Mouse (Mus musculus): ENCODE measurements around the gene Cacna1e. TPM values are rescaled to one million over a fixed set of nuclear protein-coding genes. Genes with fewer than 3 reads are reported as not detected.

Cacna1e gene
- polyA plus RNA-seq, 1 experiment from 2014 or later = 1.4 TPM

DNA sequence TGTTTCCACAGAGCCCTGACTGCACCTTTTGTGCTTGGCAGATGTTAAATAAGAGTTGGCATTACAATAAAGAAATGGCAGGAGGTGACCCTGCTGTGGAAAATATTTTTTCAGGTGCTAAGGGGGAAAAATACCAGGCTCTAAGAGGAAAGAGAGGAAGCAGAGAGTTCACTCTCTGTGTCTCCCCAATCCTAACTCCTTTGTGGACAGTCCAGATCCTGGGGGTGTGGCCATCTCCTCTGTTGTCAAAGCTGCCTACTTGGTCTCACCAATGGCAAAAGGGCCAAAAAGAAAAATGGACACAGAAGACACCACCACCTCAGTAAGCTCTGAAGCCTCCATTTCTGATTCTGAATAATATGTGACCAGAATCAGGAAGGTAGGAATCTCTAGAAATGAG, 280.5 kb downstream of the Cacna1e start:
- Histone ChIP-seq H3K4me3 (ENCODE audit: low read depth, low read length) (no peak overlapping the region), H3K9ac (ENCODE audit: low read length) (no peak overlapping the region), H3K4me1 (replicated peaks; ENCODE audit: control insufficient read depth, insufficient read depth, low read length) (no peaks in the 10 kb centered on the region), H3K36me3 (ENCODE audit: control insufficient read depth, insufficient read depth, low read length) (no peaks in the 10 kb centered on the region), H3K27me3 (ENCODE audit: control insufficient read depth, insufficient read depth, low read length) (no peaks in the 10 kb centered on the region), H3K4me2 (ENCODE audit: low read depth, low read length, severe bottlenecking) (no peak overlapping the region), H3K9me3 (ENCODE audit: control insufficient read depth, low read length) (no peaks in the 10 kb centered on the region), H3K27ac (ENCODE audit: low read depth, low read length) (no peak overlapping the region)
- DNase-seq (ENCODE audit: low spot score) (no peak), ATAC-seq (replicated peaks; ENCODE audit: low FRiP score) (no peak)

DNA sequence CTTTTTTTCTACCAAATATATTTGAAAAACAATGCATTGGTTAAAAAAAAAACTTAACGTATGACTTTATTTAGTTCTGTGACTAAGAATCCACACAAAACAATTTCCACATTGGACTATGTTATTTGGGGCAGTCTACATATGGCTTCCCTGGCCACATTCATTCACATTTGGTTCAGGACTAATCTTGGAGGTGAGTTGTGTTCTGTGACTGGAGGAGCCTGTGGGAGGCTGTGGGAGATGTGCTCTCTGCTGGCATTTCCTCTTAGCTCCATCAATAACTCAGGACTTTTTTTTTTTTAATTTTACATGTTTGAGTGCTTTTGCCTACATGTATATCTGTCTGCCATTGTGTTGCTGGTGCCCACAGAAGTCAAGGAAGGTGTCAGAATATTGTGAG, 281.8 kb downstream of the Cacna1e start:
- H3K9me3 ChIP-seq (ENCODE audit: control insufficient read depth, low read length) = no peaks in the 10 kb centered on the region
- no peaks in the 10 kb centered on the region for H3K4me1 ChIP-seq (replicated peaks; ENCODE audit: control insufficient read depth, insufficient read depth, low read length)
- no peaks in the 10 kb centered on the region for H3K27me3 ChIP-seq (ENCODE audit: control insufficient read depth, insufficient read depth, low read length)
- H3K36me3 ChIP-seq (ENCODE audit: control insufficient read depth, insufficient read depth, low read length) = no peaks in the 10 kb centered on the region
- H3K4me3 ChIP-seq (ENCODE audit: low read depth, low read length) = no peak overlapping the region
- H3K4me2 ChIP-seq (ENCODE audit: low read depth, low read length, severe bottlenecking) = no peak overlapping the region
- 87% methylated on average over 1 of the region's 1 CpGs for whole genome bisulfite sequencing
- ATAC-seq (replicated peaks; ENCODE audit: low FRiP score) (no peak), DNase-seq (ENCODE audit: low spot score) (no peak)
- H3K27ac ChIP-seq (ENCODE audit: low read depth, low read length) = no peak overlapping the region
- no peak overlapping the region for H3K9ac ChIP-seq (ENCODE audit: low read length)

DNA sequence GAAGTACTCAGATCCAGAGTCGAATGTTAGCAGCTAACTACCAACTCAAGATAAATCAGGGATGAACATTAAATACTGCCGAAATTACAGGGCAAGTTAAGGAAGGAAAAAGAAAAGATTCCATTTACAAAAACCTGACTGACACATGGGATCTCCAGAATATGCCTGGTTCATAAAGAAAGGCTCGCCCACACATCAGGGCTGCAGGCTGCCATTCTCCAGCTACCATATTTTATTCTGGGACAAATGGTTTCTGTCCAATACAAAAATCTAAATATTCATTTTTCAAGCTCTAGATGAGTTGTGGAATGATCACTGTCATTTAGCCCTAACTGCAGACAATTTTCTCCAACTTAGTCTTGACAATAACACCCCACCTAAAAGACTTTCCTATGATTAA, 301.8 kb downstream of the Cacna1e start:
- DNase-seq (ENCODE audit: low spot score) (no peak), ATAC-seq (replicated peaks; ENCODE audit: low FRiP score) (no peak)
- Histone ChIP-seq H3K9me3 (ENCODE audit: control insufficient read depth, low read length) (no peaks in the 10 kb centered on the region), H3K4me1 (replicated peaks; ENCODE audit: control insufficient read depth, insufficient read depth, low read length) (no peaks in the 10 kb centered on the region), H3K9ac (ENCODE audit: low read length) (no peak overlapping the region), H3K27ac (ENCODE audit: low read depth, low read length) (no peak overlapping the region), H3K4me3 (ENCODE audit: low read depth, low read length) (no peak overlapping the region), H3K27me3 (ENCODE audit: control insufficient read depth, insufficient read depth, low read length) (no peaks in the 10 kb centered on the region), H3K4me2 (ENCODE audit: low read depth, low read length, severe bottlenecking) (no peak overlapping the region), H3K36me3 (ENCODE audit: control insufficient read depth, insufficient read depth, low read length) (no peaks in the 10 kb centered on the region)
- 90% methylated on average over 3 of the region's 3 CpGs for WGBS

DNA sequence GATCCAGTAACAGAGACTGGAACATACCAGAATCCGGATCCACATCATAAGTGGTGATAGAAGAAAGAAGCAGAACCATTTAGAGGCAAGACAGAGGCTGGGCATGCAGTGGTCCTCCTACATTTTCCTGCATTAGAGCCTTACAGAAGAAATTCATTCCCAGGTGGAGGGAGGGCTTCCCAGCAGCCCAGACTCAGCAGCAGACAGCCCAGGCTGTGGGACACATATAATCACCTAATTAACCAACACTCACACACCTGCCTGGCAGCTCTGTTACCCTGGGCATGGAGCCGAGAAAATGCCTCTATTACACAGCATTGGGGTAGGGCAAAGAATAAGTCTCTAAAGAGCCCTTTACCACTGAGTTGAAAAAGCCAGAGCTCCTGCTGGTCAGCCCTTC, 304.4 kb downstream of the Cacna1e start:
- 68% methylated on average over 2 of the region's 2 CpGs for WGBS
- ATAC-seq (replicated peaks; ENCODE audit: low FRiP score) (no peak), DNase-seq (ENCODE audit: low spot score) (no peak)

DNA sequence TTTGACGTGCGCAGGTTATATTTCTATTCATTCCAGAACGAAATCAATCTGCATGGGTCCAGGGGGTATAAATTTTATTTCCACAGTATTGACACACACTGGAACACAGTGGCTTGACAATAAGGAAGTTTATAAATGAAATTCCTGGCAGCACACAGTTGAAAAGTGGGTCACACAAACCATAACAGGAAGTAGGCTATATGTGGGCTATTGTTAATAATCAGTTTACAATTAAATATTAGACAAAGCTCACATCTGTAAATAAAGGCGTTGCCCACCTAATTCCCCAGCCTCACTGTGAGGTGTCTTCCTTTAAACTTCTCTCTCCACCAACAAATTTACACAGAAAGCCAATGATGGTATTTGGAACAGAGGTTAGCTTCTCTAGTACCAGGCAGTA, 305.6 kb downstream of the Cacna1e start:
- no peak overlapping the region for H3K9ac ChIP-seq (ENCODE audit: low read length)
- no peak overlapping the region for H3K27ac ChIP-seq (ENCODE audit: low read depth, low read length)
- H3K4me3 ChIP-seq (ENCODE audit: low read depth, low read length) = no peak overlapping the region
- 92% methylated on average over 4 of the region's 4 CpGs for WGBS
- no peaks in the 10 kb centered on the region for H3K9me3 ChIP-seq (ENCODE audit: control insufficient read depth, low read length)
- no peaks in the 10 kb centered on the region for H3K27me3 ChIP-seq (ENCODE audit: control insufficient read depth, insufficient read depth, low read length)
- H3K4me1 ChIP-seq (replicated peaks; ENCODE audit: control insufficient read depth, insufficient read depth, low read length) = no peaks in the 10 kb centered on the region
- H3K36me3 ChIP-seq (ENCODE audit: control insufficient read depth, insufficient read depth, low read length) = no peaks in the 10 kb centered on the region
- no peak for DNase-seq (ENCODE audit: low spot score)
- no peak for ATAC-seq (replicated peaks; ENCODE audit: low FRiP score)
- no peak overlapping the region for H3K4me2 ChIP-seq (ENCODE audit: low read depth, low read length, severe bottlenecking)

More for the DNA sequence above, 304.4 kb downstream of the Cacna1e start:
- no peaks in the 10 kb centered on the region for H3K4me1 ChIP-seq (replicated peaks; ENCODE audit: control insufficient read depth, insufficient read depth, low read length)
- no peak overlapping the region for H3K27ac ChIP-seq (ENCODE audit: low read depth, low read length)
- H3K9me3 ChIP-seq (ENCODE audit: control insufficient read depth, low read length) = no peaks in the 10 kb centered on the region
- H3K4me2 ChIP-seq (ENCODE audit: low read depth, low read length, severe bottlenecking) = no peak overlapping the region
- H3K4me3 ChIP-seq (ENCODE audit: low read depth, low read length) = no peak overlapping the region
- no peak overlapping the region for H3K9ac ChIP-seq (ENCODE audit: low read length)
- no peaks in the 10 kb centered on the region for H3K27me3 ChIP-seq (ENCODE audit: control insufficient read depth, insufficient read depth, low read length)
- no peaks in the 10 kb centered on the region for H3K36me3 ChIP-seq (ENCODE audit: control insufficient read depth, insufficient read depth, low read length)

DNA sequence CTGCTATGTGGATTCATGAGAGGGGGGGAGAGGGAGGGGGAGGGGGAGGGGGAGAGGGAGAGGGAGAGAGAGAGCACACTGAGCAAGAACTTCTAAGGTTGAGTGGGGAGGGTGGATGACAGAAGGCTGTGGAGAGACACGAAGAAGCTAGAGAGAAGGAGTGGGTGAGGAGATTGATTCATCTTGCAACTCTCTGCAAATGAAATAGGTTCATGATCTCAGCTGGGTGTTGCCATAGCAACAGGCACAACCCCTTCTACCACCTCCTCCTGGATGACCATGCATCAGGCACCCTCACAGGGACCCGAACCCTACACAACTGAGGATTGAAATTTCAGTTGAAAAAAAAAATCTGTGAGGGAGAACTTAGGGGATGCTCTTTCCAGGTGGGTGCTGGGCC, 307.9 kb downstream of the Cacna1e start:
- ATAC-seq (replicated peaks; ENCODE audit: low FRiP score) (no peak), DNase-seq (ENCODE audit: low spot score) (no peak)
- Histone ChIP-seq H3K27me3 (ENCODE audit: control insufficient read depth, insufficient read depth, low read length) (no peaks in the 10 kb centered on the region), H3K9ac (ENCODE audit: low read length) (no peak overlapping the region), H3K4me2 (ENCODE audit: low read depth, low read length, severe bottlenecking) (no peak overlapping the region), H3K27ac (ENCODE audit: low read depth, low read length) (no peak overlapping the region), H3K4me1 (replicated peaks; ENCODE audit: control insufficient read depth, insufficient read depth, low read length) (no peaks in the 10 kb centered on the region), H3K9me3 (ENCODE audit: control insufficient read depth, low read length) (no peaks in the 10 kb centered on the region), H3K4me3 (ENCODE audit: low read depth, low read length) (no peak overlapping the region), H3K36me3 (ENCODE audit: control insufficient read depth, insufficient read depth, low read length) (no peaks in the 10 kb centered on the region)
- 81% methylated on average over 2 of the region's 2 CpGs for WGBS

DNA sequence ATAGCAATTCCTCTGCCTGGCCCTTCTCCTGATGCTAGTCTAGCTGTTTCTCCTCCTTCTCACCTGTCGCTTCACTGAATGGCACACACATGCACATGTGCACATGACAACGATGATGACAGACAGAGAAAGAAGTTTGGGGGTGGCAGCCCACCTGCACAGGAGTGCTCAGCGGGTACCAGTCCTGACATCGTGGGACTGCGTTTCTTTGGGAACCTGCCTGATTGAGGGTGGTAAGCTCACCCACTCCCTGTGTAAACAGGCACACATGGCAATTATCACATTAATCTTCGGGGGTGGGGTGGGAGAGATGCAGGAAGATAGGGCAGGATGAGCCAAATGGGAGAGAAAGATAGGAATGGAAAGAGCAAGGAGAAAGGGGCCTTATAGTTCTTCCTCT, 318.3 kb downstream of the Cacna1e start:
- ATAC-seq (replicated peaks; ENCODE audit: low FRiP score) = no peak

DNA sequence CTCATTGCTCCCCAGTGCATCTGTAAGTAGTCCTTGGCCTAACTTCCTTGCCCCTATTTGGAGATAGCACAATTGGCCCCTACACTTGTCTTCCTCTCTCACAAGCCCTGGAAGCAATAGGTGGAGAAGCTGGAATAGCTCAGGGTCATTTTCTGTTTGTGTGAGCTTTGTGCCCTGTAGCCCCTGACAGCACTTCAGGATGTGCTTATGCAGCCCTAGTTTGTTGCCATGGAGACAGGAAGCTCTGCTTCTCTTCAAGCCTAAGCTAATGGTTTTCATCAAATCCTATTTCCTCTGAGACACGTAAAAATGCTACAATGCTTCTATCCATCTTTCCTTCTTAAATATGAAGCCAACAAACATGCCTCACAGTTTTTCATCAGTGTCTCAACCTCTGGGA, 328.5 kb downstream of the Cacna1e start:
- Histone ChIP-seq H3K27me3 (ENCODE audit: control insufficient read depth, insufficient read depth, low read length) (no peaks in the 10 kb centered on the region), H3K36me3 (ENCODE audit: control insufficient read depth, insufficient read depth, low read length) (no peaks in the 10 kb centered on the region), H3K4me2 (ENCODE audit: low read depth, low read length, severe bottlenecking) (no peak overlapping the region), H3K9me3 (ENCODE audit: control insufficient read depth, low read length) (no peaks in the 10 kb centered on the region), H3K4me1 (replicated peaks; ENCODE audit: control insufficient read depth, insufficient read depth, low read length) (no peaks in the 10 kb centered on the region), H3K27ac (ENCODE audit: low read depth, low read length) (no peak overlapping the region), H3K4me3 (ENCODE audit: low read depth, low read length) (no peak overlapping the region), H3K9ac (ENCODE audit: low read length) (no peak overlapping the region)
- 67% methylated on average over 1 of the region's 1 CpGs for WGBS
- ATAC-seq (replicated peaks; ENCODE audit: low FRiP score) (no peak), DNase-seq (ENCODE audit: low spot score) (no peak)

More for the DNA sequence above, 318.3 kb downstream of the Cacna1e start:
- H3K36me3 ChIP-seq (ENCODE audit: control insufficient read depth, insufficient read depth, low read length) = no peaks in the 10 kb centered on the region
- H3K4me1 ChIP-seq (replicated peaks; ENCODE audit: control insufficient read depth, insufficient read depth, low read length) = no peaks in the 10 kb centered on the region
- no peak for DNase-seq (ENCODE audit: low spot score)
- no peaks in the 10 kb centered on the region for H3K27me3 ChIP-seq (ENCODE audit: control insufficient read depth, insufficient read depth, low read length)
- 87% methylated on average over 6 of the region's 6 CpGs for WGBS
- no peak overlapping the region for H3K4me3 ChIP-seq (ENCODE audit: low read depth, low read length)
- no peak overlapping the region for H3K4me2 ChIP-seq (ENCODE audit: low read depth, low read length, severe bottlenecking)
- no peaks in the 10 kb centered on the region for H3K9me3 ChIP-seq (ENCODE audit: control insufficient read depth, low read length)
- no peak overlapping the region for H3K27ac ChIP-seq (ENCODE audit: low read depth, low read length)
- no peak overlapping the region for H3K9ac ChIP-seq (ENCODE audit: low read length)

DNA sequence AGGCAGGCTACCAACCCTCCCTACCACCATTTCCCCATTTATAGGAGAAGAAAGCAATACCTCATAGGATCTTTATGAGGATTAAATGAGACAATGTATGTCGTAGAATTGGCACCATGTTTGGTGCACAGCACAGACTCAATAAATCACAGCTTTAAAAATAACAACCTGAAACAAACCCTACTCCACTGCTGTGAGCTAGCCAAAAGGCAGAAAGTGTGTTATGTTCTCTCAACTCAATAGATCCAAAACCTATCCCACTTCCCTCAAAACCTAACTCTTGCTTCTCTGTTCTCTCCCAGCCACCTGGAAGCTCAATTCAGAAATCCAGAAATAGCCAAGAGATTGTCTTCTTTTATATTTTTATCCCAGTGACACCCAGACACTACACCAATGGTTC, 331.2 kb downstream of the Cacna1e start:
- no peaks in the 10 kb centered on the region for H3K4me1 ChIP-seq (replicated peaks; ENCODE audit: control insufficient read depth, insufficient read depth, low read length)
- H3K27me3 ChIP-seq (ENCODE audit: control insufficient read depth, insufficient read depth, low read length) = no peaks in the 10 kb centered on the region
- 86% methylated on average over 1 of the region's 1 CpGs for WGBS
- no peak overlapping the region for H3K9ac ChIP-seq (ENCODE audit: low read length)
- DNase-seq (ENCODE audit: low spot score) (no peak), ATAC-seq (replicated peaks; ENCODE audit: low FRiP score) (no peak)
- no peak overlapping the region for H3K4me3 ChIP-seq (ENCODE audit: low read depth, low read length)
- H3K36me3 ChIP-seq (ENCODE audit: control insufficient read depth, insufficient read depth, low read length) = no peaks in the 10 kb centered on the region
- H3K9me3 ChIP-seq (ENCODE audit: control insufficient read depth, low read length) = no peaks in the 10 kb centered on the region
- no peak overlapping the region for H3K27ac ChIP-seq (ENCODE audit: low read depth, low read length)
- H3K4me2 ChIP-seq (ENCODE audit: low read depth, low read length, severe bottlenecking) = no peak overlapping the region

All from forebrain, embryonic 11.5 days (tissue).